Mouse (Mus musculus): ENCODE results near the gene Capn8. TPM values are rescaled to one million over a fixed set of nuclear protein-coding genes. Genes with fewer than 3 reads are reported as not detected.

The Capn8 gene
- polyA plus RNA-seq, 2 experiments from 2014 or later, result 0.13 TPM; not detected in 1

GRCm38 (mm10) chr1:182679582-182679981 lies 114.8 kb downstream of the Capn8 start:
- ATAC-seq, result no peak

Other genes starting within 250 kb of the Capn8 start
- gene Fbxo28, start 223.4 kb upstream of the Capn8 start, polyA plus RNA-seq (2017; shearing (Covaris generic)), result 1 to 10 TPM; 4.7 to 7.7 TPM
- gene Trp53bp2, start 155.8 kb upstream of the Capn8 start, polyA plus RNA-seq (2017; shearing (Covaris generic)), result 1 to 10 TPM; 7.7 TPM
- gene Capn2, start 47.4 kb upstream of the Capn8 start, polyA plus RNA-seq (2017; shearing (Covaris generic)), result 10 to 100 TPM; 44.3 to 47.1 TPM
- gene Ccdc185, start 184.2 kb downstream of the Capn8 start, polyA plus RNA-seq (2017; shearing (Covaris generic)), result not detected
- under 1 TPM; 0.61 to 0.93 TPM for gene Susd4, start 198.9 kb downstream of the Capn8 start, polyA plus RNA-seq (2017; shearing (Covaris generic))